Mouse (Mus musculus) liver, embryonic 14.5 days (tissue): ENCODE results near the gene Nelfb. TPM values are rescaled to one million over a fixed set of nuclear protein-coding genes. Genes with fewer than 3 reads are reported as not detected.

Experiments used
- ATAC-seq: fragments of 200-750 bp; cut with Nextera tagmentation; 2 replicates; pipeline ENCODE4 v1.8.0; 2017; ENCODE audit warnings: moderate number of reproducible peaks, mild to moderate bottlenecking, moderate library complexity; ENCODE audit not compliant: insufficient read depth
- DNase-seq, 3 experiments: peaks; one replicate each; pipeline ENCODE4 v3.0.0-alpha.2; 2012 to 2013; ENCODE audit warnings: low read depth in 3 of 3, low spot score in 3 of 3
- H3K27ac ChIP-seq: fragments of 300-500 bp; sonication (generic); 2 replicates; pipeline ENCODE4 v1.5.1; 2014; ENCODE audit warnings: moderate library complexity, mild to moderate bottlenecking, control low read depth, inconsistent platforms
- H3K27me3 ChIP-seq: fragments of 300-500 bp; sonication (generic); 2 replicates; pipeline ENCODE4 v1.6.1; 2014; ENCODE audit warnings: mild to moderate bottlenecking, low read length, moderate library complexity; ENCODE audit not compliant: control insufficient read depth, insufficient read depth
- H3K36me3 ChIP-seq: fragments of 300-500 bp; sonication (generic); replicated peaks from 2 replicates; pipeline ENCODE4 v1.6.1; 2014; ENCODE audit warnings: low read depth; ENCODE audit not compliant: control insufficient read depth, insufficient read depth
- H3K4me1 ChIP-seq, 2 experiments: fragments of 200-500 bp in 1 of 2; fragments of 300-500 bp in 1 of 2; sonication (generic) in 1 of 2; replicated peaks; 2 replicates each; pipeline ENCODE4 v1.6.1; 2012 to 2014; ENCODE audit warnings: antibody characterized with exemption in 1 of 2, inconsistent platforms in 1 of 2, low read length in 1 of 2; ENCODE audit not compliant: control insufficient read depth in 2 of 2, insufficient read depth in 2 of 2
- H3K4me2 ChIP-seq: fragments of 300-500 bp; sonication (generic); 2 replicates; pipeline ENCODE4 v1.6.1; 2014; ENCODE audit warnings: low read depth, mild to moderate bottlenecking, control low read depth, moderate library complexity
- H3K4me3 ChIP-seq, 2 experiments: fragments of 200-500 bp in 1 of 2; fragments of 300-500 bp in 1 of 2; sonication (generic) in 1 of 2; 2 replicates each; pipeline ENCODE4 v1.5.1; 2012 to 2014; ENCODE audit warnings: low read depth in 2 of 2, low read length in 2 of 2, mild to moderate bottlenecking in 2 of 2, control low read depth in 1 of 2, inconsistent platforms in 1 of 2, moderate library complexity in 1 of 2; ENCODE audit not compliant: insufficient read depth in 1 of 2
- H3K9ac ChIP-seq: fragments of 300-500 bp; sonication (generic); replicated peaks from 2 replicates; pipeline ENCODE4 v1.6.1; 2014; ENCODE audit warnings: mild to moderate bottlenecking, control low read depth, moderate library complexity
- H3K9me3 ChIP-seq: fragments of 300-500 bp; sonication (generic); 2 replicates; pipeline ENCODE4 v1.6.1; 2016; ENCODE audit warnings: low read length, mixed read lengths; ENCODE audit not compliant: control insufficient read depth
- CTCF ChIP-seq: IDR thresholded peaks from 2 replicates; pipeline ENCODE4 v1.5.1; 2016; ENCODE audit warnings: antibody characterized with exemption, low read depth, control low read depth
- EP300 ChIP-seq: IDR thresholded peaks from 2 replicates; pipeline ENCODE4 v1.6.1; 2016; ENCODE audit warnings: antibody characterized with exemption, low read depth
- WGBS: fragments of 180-500 bp; shearing (Covaris S2); extraction: QIAGEN DNeasy Blood & Tissue Kit; methylation state at CpG from one replicate; pipeline ENCODE4 v1.1.7; 2014; ENCODE audit not compliant: insufficient replicate concordance; 5-methylcytosine and 5-hydroxymethylcytosine counted together
- polyA plus RNA-seq, 2 experiments: library from polyadenylated mRNA; depleted of rRNA in 1 of 2; stranded (reverse) in 1 of 2; unstranded in 1 of 2; fragments of >200 nt; fragmentation: Nextera tagmentation in 1 of 2; extraction: Ambion mirVana in 1 of 2; gene quantifications; 2 replicates each; pipeline versions ENCODE4 v1.2.1 to v1.2.3; 2012 to 2014

Nelfb gene
- polyA plus RNA-seq, 2 experiments = 18.7 to 23.7 TPM

DNA sequence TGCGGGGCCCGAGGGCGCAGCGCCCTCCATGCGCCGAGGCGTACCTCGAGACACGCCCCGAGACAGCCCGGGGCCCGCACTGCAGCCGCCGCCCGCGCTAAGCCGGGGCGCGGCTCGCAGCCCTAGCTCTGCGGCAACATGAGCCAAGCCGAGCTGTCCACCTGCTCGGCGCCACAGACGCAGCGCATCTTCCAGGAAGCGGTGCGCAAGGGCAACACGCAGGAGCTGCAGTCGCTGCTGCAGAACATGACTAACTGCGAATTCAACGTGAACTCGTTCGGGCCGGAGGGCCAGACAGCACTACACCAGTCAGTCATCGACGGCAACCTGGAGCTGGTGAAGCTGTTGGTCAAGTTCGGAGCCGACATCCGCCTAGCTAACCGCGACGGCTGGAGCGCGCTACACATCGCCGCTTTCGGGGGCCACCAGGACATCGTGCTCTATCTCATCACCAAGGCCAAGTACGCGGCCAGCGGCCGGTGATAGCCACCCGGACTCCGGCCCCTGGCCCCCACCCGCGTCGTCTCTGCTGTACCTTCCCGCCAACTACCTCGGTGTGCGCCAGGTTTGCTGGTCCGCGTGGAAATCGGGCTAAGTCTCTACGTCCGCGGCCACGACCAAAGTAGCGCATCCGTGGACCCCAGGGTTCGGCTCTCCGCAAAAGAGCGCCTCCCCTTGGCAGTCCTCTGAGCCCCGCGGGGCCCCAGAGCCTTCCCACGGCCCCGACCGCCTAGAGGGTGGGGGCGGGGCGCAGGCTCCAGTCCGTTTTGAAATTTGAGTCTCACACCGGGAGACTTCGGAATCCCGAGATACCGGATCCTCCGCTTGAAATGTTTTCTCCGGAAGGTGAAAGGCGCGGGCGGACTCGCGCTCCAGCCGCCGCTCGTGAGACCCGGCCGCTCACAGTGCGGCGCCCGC lies 30.1 kb downstream of the Nelfb start:
- Histone ChIP-seq H3K36me3 (no peaks in the 10 kb centered on the region), H3K27me3 (peaks cover 20% of the 10 kb centered on the region), H3K9ac (peak overlapping the region; percentile 72), H3K4me1 (peaks cover 0 to 15% of the 10 kb centered on the region in 2 experiments; a peak in 3 of 4 replicates), H3K27ac (peak overlapping the region; percentile 62), H3K4me3 (peak overlapping the region; percentile 55 to 68), H3K4me2 (peak overlapping the region; percentile 90), H3K9me3 (no peaks in the 10 kb centered on the region)
- under 1% methylated on average over 100 of the region's 100 CpGs for WGBS
- peak; percentile 21; the same call in 1 of the 2 replicates for TF ChIP-seq CTCF
- no peak for TF ChIP-seq EP300
- no peak for DNase-seq
- ATAC-seq = peak; percentile 82

DNA sequence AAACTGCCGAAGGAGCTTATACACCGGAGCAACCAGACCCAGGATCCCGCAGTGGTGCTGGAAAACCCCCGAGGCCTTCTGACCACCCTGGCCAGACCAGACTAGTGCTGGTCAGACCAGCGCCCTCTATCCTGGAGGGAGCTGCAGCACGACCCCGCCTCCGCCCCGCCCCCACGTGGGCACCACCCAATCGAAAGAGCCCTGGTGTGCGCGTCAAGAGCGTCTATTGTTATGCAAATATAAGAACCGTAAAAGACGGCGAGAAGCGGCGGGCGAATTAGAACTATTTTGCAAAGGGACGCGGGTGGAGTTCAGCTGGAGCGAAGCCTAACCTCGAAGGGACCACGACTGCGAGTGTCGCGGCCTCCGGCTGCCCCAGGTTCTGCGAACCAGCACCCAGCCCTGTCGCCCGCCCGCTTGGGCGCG lies 30.8 kb downstream of the Nelfb start, which contains the start of gene Nrarp:
Nrarp (plus strand) TSS at position 281 of the 426 bp plus-strand sequence.
- peaks cover 16% of the 10 kb centered on the region for H3K27me3 ChIP-seq
- H3K36me3 ChIP-seq = no peaks in the 10 kb centered on the region
- H3K4me3 ChIP-seq = peak within 1 kb of the TSS; percentile 55 to 68
- H3K4me1 ChIP-seq = peaks cover 3 to 20% of the 10 kb centered on the region in 2 experiments
- DNase-seq (peak in 1 of 3 experiments; percentile 71), ATAC-seq (peak; percentile 81)
- H3K9me3 ChIP-seq = no peaks in the 10 kb centered on the region
- TF ChIP-seq CTCF (peak; percentile 65), EP300 (no peak)
- WGBS = under 1% methylated on average over 35 of the region's 35 CpGs
- H3K9ac ChIP-seq = peak within 1 kb of the TSS; percentile 72
- H3K4me2 ChIP-seq = peak within 1 kb of the TSS; percentile 90
- peak within 1 kb of the TSS; percentile 62 for H3K27ac ChIP-seq

DNA sequence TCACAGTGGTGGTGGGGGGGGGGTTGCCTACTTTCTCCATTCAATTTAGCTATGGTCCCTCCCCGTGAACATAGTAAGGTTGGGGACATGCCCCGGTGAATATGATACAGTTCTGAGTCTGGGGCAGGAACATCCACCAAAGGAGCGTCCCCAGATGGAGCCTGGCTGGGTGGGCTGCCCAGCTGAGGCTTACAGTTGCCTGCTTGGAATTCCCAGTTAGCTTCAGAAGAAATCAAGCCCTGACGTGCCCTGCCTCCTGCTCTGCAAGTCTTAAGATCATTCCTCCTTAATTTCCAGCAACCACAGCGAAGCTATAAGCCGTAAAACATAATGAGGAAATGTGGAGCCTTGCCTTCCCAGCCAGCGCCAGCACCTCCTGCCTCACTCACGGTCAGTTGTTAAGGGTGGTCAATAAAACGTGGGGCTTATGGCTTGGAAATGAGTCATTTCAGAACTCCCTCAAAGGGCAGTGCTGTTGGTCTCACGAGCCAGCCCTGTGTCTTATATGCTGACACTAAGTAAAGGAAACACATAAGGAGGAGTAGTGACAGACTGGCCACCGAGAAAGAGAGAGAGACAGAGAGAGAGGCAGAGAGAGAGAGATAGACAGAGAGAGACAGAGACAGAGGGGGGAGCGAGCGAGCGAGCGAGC lies 31.6 kb downstream of the Nelfb start:
- Histone ChIP-seq H3K4me3 (no peak overlapping the region), H3K4me1 (peaks cover 11 to 26% of the 10 kb centered on the region in 2 experiments), H3K36me3 (no peaks in the 10 kb centered on the region), H3K27ac (no peak overlapping the region), H3K27me3 (peaks cover 12% of the 10 kb centered on the region), H3K9ac (no peak overlapping the region), H3K9me3 (no peaks in the 10 kb centered on the region), H3K4me2 (peak overlapping the region; percentile 90)
- WGBS = 61% methylated on average over 15 of the region's 15 CpGs
- TF ChIP-seq EP300 (no peak), CTCF (no peak)
- no peak for ATAC-seq
- no peak for DNase-seq

DNA sequence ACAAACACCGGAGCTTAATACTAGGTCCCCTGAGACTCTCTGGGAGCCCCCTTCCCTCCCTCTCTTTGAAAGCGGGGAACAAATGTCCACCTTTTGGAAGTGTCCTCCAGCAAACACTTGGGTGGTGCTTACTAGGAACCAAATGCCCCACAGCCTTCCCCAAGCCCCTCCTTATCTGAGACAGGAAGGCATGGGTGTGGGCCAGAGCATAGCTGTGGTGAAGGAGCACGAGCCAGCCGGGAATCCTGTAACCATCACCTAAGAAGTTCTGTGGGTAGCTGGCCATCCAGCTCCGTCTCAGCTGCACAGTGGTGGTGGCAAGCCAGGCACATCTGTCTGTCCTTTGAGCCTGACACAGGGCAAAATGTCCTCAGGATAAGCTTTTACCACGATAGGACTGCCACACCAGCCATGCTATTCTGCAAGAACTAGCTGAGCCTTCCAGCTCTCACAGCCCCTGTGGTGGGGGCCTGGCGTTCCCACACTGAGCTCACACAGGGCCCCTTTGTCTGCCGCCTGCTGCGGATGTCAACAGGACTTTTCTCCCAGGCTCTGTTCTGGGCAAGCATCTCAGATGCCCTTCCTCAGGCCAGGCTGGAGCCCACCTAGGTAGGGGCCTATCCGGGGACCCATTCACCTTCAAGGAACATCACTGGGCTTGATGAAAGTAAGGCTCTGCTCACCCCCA lies 32.9 kb downstream of the Nelfb start:
- whole genome bisulfite sequencing = 36% methylated on average over 10 of the region's 10 CpGs
- Histone ChIP-seq H3K4me3 (no peak overlapping the region), H3K4me2 (no peak overlapping the region), H3K36me3 (no peaks in the 10 kb centered on the region), H3K9ac (no peak overlapping the region), H3K9me3 (no peaks in the 10 kb centered on the region), H3K4me1 (peaks cover 16 to 37% of the 10 kb centered on the region in 2 experiments), H3K27me3 (peaks cover 10% of the 10 kb centered on the region; the same call in 1 of the 2 replicates), H3K27ac (no peak overlapping the region)
- DNase-seq = no peak
- TF ChIP-seq CTCF = no peak
- ATAC-seq = no peak
